Mouse (Mus musculus) CH12.LX (cell line): ENCODE measurements around the gene Fbl.

Source experiments
- CTCF ChIP-seq, 2 experiments: IDR thresholded peaks in 1 of 2; conservative IDR thresholded peaks in 1 of 2; 2 replicates each; pipeline ENCODE4 v1.5.1; 2011 to 2012; ENCODE audit warnings: low read depth in 2 of 2, low read length in 2 of 2, improper control_type of control experiment in 1 of 2, inconsistent platforms in 1 of 2, mild to moderate bottlenecking in 1 of 2, moderate library complexity in 1 of 2
- E2F4 ChIP-seq: IDR thresholded peaks from 2 replicates; pipeline ENCODE4 v1.6.1; 2011; ENCODE audit warnings: low read depth, low read length, improper control_type of control experiment; ENCODE audit not compliant: insufficient replicate concordance
- EP300 ChIP-seq: IDR thresholded peaks from 2 replicates; pipeline ENCODE4 v1.6.1; 2011; ENCODE audit warnings: low read length, improper control_type of control experiment
- ETS1 ChIP-seq: conservative IDR thresholded peaks from 2 replicates; pipeline ENCODE4 v1.6.1; 2012; ENCODE audit warnings: low read depth, mild to moderate bottlenecking, inconsistent platforms, low read length, improper control_type of control experiment, moderate library complexity
- HCFC1 ChIP-seq: IDR thresholded peaks from 2 replicates; pipeline ENCODE4 v1.6.1; 2012; ENCODE audit warnings: low read depth, mild to moderate bottlenecking, inconsistent platforms, low read length, improper control_type of control experiment
- KAT2A ChIP-seq: IDR thresholded peaks from 2 replicates; pipeline ENCODE4 v1.6.1; 2012; ENCODE audit warnings: low read length, improper control_type of control experiment, inconsistent platforms; ENCODE audit not compliant: insufficient replicate concordance
- MYC ChIP-seq: IDR thresholded peaks from 2 replicates; pipeline ENCODE4 v1.6.1; 2011; ENCODE audit warnings: low read depth, mild to moderate bottlenecking, improper control_type of control experiment, low read length
- POLR2A ChIP-seq: IDR thresholded peaks from 2 replicates; pipeline ENCODE4 v1.6.1; 2011; ENCODE audit warnings: low read depth, mild to moderate bottlenecking, improper control_type of control experiment, low read length
- SMC3 ChIP-seq: IDR thresholded peaks from 2 replicates; pipeline ENCODE4 v1.6.1; 2011; ENCODE audit warnings: low read depth, low read length, improper control_type of control experiment
- TBP ChIP-seq: conservative IDR thresholded peaks from 2 replicates; pipeline ENCODE4 v1.6.1; 2011; ENCODE audit warnings: low read depth, low read length, improper control_type of control experiment
- USF1 ChIP-seq: IDR thresholded peaks from 2 replicates; pipeline ENCODE4 v1.6.1; 2014; ENCODE audit warnings: low read depth, mild to moderate bottlenecking, inconsistent platforms, low read length, improper control_type of control experiment
- USF2 ChIP-seq: conservative IDR thresholded peaks from 2 replicates; pipeline ENCODE4 v1.6.1; 2011; ENCODE audit warnings: low read depth, low read length, improper control_type of control experiment
- ZKSCAN1 ChIP-seq: IDR thresholded peaks from 2 replicates; pipeline ENCODE4 v1.6.1; 2012; ENCODE audit warnings: low read depth, inconsistent platforms, low read length, improper control_type of control experiment, borderline replicate concordance
- ZNF384 ChIP-seq: IDR thresholded peaks from 2 replicates; pipeline ENCODE4 v1.6.1; 2012; ENCODE audit warnings: low read depth, low read length, improper control_type of control experiment, inconsistent platforms

GRCm38 (mm10) chr7:28196528-28196927 is 27.0 kb downstream of the Fbl start:
- no peak for TF ChIP-seq ETS1
- no peak for TF ChIP-seq POLR2A
- no peak for TF ChIP-seq KAT2A
- TF ChIP-seq CTCF (conservative IDR thresholded peaks at IDR 0.05 in 1 of 2, IDR thresholded peaks at IDR 0.05 in 1 of 2; ENCODE audit: low read depth in 2 of 2, low read length in 2 of 2): no peak
- TF ChIP-seq USF2: no peak
- no peak for TF ChIP-seq TBP
- TF ChIP-seq ZNF384: no peak
- no peak for TF ChIP-seq MYC
- no peak for TF ChIP-seq ZKSCAN1
- no peak for TF ChIP-seq USF1
- no peak for TF ChIP-seq HCFC1
- TF ChIP-seq SMC3: no peak
- TF ChIP-seq EP300: no peak
- no peak for TF ChIP-seq E2F4
